Mouse (Mus musculus): ENCODE measurements around the gene Anapc5. TPM values are rescaled to one million over a fixed set of nuclear protein-coding genes. Genes with fewer than 3 reads are reported as not detected.

Gene Anapc5
- polyA plus RNA-seq, 1 experiment: 69.4 TPM

DNA sequence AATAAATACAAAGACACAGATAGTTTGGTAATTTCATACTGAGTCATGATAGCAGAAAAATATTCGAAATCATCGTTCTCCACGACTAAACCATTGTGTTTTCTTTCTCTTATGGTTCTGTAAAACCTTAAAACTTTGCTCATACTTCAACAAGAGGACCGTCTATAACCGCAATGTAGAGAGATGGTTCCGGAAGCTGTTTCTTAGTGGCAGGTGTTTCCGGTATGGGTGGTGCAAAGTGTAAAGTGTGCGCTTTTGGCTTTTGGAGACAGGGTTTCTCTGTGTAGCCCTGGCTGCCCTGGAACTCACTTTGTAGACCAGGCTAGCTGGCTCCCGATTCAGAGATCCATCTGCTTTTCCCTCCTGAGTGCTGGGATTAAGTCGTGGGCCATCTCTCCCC lies 11.4 kb upstream of the Anapc5 start:
- TF ChIP-seq GATA1 (IDR thresholded peaks at IDR 0.05; ENCODE audit: borderline replicate concordance, low read length) (no peak), FLI1 (IDR thresholded peaks at IDR 0.05; ENCODE audit: low read length) (no peak)
- Histone ChIP-seq H3K4me3 (replicated peaks) (no peak overlapping the region), H3K9me3 (no peaks in the 10 kb centered on the region), H3K27me3 (replicated peaks) (no peaks in the 10 kb centered on the region), H3K36me3 (replicated peaks; ENCODE audit: low read length) (no peaks in the 10 kb centered on the region), H3K4me1 (no peaks in the 10 kb centered on the region; the same call in 1 of the 2 replicates)

DNA sequence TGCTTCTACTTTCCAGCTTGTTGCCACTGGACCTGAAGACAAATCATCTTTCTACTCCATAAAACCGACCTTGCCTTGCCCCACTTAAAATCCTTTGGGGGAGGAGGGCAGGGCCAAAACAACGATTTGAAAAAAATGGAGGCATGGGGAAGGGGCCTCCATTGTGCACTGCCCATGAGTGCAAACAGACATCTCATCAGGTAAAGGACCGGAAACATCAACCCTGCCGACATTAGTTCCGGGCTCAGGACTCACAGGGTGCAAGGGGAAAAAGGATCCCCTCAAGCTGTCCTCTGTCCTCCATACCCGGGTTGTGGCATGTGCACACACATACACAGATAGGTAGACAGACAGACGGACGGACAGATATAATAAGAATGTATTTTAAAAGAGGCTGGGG lies 4.0 kb upstream of the Anapc5 start:
- peaks cover 6% of the 10 kb centered on the region; the same call in 1 of the 2 replicates for H3K4me1 ChIP-seq
- no peaks in the 10 kb centered on the region for H3K27me3 ChIP-seq (replicated peaks)
- H3K4me3 ChIP-seq (replicated peaks): no peak overlapping the region
- TF ChIP-seq GATA1 (IDR thresholded peaks at IDR 0.05; ENCODE audit: borderline replicate concordance, low read length) (no peak), FLI1 (IDR thresholded peaks at IDR 0.05; ENCODE audit: low read length) (no peak)
- no peaks in the 10 kb centered on the region for H3K36me3 ChIP-seq (replicated peaks; ENCODE audit: low read length)
- H3K9me3 ChIP-seq: no peaks in the 10 kb centered on the region

DNA sequence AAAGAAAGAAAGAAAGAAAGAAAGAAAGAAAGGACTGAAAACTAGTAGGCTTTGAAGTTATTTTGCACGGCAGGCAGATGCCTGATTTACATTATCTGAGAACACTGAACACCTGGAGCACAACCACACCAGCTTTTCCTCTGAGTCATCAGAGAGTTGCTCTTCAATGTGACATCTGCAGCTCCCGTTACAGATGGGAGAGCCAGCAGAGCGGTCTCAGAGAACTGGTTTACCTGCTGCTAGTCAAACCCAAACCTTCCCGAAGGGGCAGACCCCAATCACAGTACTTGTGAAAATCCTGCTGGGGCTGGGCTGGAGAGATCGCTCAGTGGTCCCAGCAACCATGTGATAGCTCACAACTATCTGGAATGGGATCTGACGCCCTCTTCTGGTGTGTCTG lies 3.3 kb upstream of the Anapc5 start:
- no peaks in the 10 kb centered on the region for H3K9me3 ChIP-seq
- TF ChIP-seq FLI1 (IDR thresholded peaks at IDR 0.05; ENCODE audit: low read length) (no peak), GATA1 (IDR thresholded peaks at IDR 0.05; ENCODE audit: borderline replicate concordance, low read length) (no peak)
- no peaks in the 10 kb centered on the region for H3K27me3 ChIP-seq (replicated peaks)
- peaks cover 12% of the 10 kb centered on the region; the same call in 1 of the 2 replicates for H3K4me1 ChIP-seq
- H3K36me3 ChIP-seq (replicated peaks; ENCODE audit: low read length): peaks cover 6% of the 10 kb centered on the region
- no peak overlapping the region for H3K4me3 ChIP-seq (replicated peaks)

DNA sequence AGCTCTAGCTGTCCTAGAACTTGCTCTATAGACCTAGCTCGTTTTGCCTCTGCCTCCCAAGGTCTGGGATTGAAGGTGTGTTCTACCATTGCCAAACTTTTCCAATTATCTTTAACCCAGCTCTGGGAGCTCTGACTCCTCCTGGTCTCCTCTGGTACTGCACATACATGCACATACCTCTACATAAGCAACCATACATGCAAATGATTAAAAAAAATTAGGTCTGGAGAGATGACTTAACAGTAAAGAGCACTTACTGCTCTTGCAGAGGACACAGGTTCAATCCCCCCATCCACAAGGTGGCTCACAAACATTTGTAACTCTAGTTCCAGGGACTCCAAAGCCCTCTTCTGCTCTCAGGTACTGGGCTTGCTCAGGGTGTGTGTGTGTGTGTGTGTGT lies 2.8 kb upstream of the Anapc5 start:
- Histone ChIP-seq H3K4me1 (peaks cover 15% of the 10 kb centered on the region; the same call in 1 of the 2 replicates), H3K36me3 (replicated peaks; ENCODE audit: low read length) (peaks cover 10% of the 10 kb centered on the region), H3K4me3 (replicated peaks) (no peak overlapping the region), H3K9me3 (no peaks in the 10 kb centered on the region), H3K27me3 (replicated peaks) (no peaks in the 10 kb centered on the region)
- no peak for TF ChIP-seq GATA1 (IDR thresholded peaks at IDR 0.05; ENCODE audit: borderline replicate concordance, low read length)
- TF ChIP-seq FLI1 (IDR thresholded peaks at IDR 0.05; ENCODE audit: low read length): no peak

DNA sequence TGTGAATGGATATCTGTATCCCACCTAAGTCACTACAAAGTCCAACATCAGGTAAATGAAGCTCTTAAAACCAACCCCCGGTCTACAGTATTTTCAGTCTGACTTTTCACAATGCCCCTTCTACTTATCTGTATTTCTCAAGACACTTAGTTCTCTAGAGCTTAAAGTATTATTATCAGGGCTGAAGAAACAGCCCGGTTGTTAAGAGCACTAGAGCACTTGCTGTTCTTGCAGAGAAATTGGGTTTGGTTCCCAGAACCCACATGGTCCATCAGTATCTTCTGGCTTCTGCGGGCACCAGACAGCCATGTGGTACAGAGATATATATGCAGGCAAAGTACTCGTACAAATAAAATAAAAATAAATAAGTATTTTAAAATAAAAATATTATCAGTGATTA lies 1.3 kb upstream of the Anapc5 start:
- H3K4me3 ChIP-seq (replicated peaks): no peak overlapping the region
- no peaks in the 10 kb centered on the region for H3K9me3 ChIP-seq
- H3K4me1 ChIP-seq: peaks cover 28% of the 10 kb centered on the region
- no peaks in the 10 kb centered on the region for H3K27me3 ChIP-seq (replicated peaks)
- TF ChIP-seq GATA1 (IDR thresholded peaks at IDR 0.05; ENCODE audit: borderline replicate concordance, low read length): no peak
- TF ChIP-seq FLI1 (IDR thresholded peaks at IDR 0.05; ENCODE audit: low read length): no peak
- H3K36me3 ChIP-seq (replicated peaks; ENCODE audit: low read length): peaks cover 26% of the 10 kb centered on the region

DNA sequence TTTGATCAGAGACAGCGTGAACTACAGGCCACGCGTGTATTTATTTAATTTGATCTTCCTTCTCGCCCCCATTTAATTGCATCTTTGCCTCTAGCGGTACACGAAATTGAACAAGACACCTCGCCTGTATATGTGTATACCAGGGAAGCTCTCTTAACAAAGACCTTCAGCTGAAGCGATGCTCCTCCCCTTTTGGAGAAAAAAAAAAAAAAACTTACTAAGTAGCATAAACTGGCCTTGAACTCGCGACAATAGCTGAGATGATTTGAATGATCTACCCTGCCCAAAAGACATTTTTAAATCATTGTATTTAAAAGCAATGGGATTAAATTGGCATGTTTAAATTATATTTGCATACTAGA lies 366 bp upstream of the Anapc5 start:
- TF ChIP-seq FLI1 (IDR thresholded peaks at IDR 0.05; ENCODE audit: low read length) (no peak), GATA1 (IDR thresholded peaks at IDR 0.05; ENCODE audit: borderline replicate concordance, low read length) (no peak)
- Histone ChIP-seq H3K4me3 (replicated peaks) (peak overlapping the region; percentile 100), H3K4me1 (peaks cover 29% of the 10 kb centered on the region)

DNA sequence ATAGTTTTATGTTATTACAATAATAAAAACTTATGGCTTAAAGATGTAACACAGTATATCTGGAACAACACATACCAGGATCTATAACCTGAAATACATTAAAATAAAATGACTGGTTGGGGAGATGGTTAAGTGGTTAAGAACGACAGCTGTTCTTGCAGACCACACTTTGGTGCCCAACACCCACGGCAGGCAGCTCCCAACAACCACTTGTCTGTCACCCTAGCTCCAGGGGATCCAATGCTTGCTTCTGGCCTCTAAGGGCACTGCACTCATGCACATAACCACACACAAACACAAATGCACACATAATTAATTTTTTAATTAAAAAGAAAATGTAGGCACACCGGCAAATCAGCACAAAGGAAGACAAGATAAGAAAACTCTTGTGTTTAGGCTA lies 8.4 kb downstream of the Anapc5 start:
- Histone ChIP-seq H3K4me1 (peaks cover 14% of the 10 kb centered on the region), H3K27me3 (replicated peaks) (no peaks in the 10 kb centered on the region), H3K36me3 (replicated peaks; ENCODE audit: low read length) (peaks cover 85% of the 10 kb centered on the region), H3K4me3 (replicated peaks) (no peak overlapping the region), H3K9me3 (no peaks in the 10 kb centered on the region)
- TF ChIP-seq GATA1 (IDR thresholded peaks at IDR 0.05; ENCODE audit: borderline replicate concordance, low read length) (no peak), FLI1 (IDR thresholded peaks at IDR 0.05; ENCODE audit: low read length) (no peak)

More for the DNA sequence above, 366 bp upstream of the Anapc5 start:
- Histone ChIP-seq H3K36me3 (replicated peaks; ENCODE audit: low read length) (peaks cover 35% of the 10 kb centered on the region), H3K9me3 (no peaks in the 10 kb centered on the region), H3K27me3 (replicated peaks) (no peaks in the 10 kb centered on the region)

DNA sequence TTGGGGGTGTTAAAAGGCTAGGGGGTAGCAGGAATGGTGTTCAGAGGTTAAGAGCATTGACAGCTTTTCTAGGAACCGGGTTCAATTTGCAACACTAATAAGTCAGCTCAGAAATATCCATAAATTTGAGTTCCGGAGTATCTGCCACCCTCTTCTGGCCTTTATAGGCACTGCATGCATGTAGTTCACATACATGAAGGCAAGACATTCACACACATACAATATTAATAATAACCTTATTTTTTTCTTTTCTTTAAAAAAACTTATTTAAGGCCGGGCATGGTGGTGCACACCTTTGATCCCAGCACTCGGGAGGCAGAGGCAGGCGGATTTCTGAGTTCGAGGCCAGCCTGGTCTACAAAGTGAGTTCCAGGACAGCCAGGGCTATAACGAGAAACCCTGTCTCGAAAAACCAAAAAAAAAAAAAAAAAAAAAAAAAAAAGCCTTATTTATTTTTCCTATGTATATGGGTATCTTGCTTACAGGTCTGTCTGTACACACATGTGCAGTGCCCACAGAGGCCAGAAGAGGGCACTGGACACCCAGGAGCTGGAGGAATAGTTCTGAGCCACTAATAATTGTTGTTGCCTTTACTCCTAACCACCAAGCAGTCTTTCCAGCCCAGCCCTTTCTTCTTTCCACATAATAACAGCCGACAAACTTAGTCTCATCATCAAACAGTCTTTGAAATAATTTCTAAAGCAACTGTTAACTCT lies 9.6 kb downstream of the Anapc5 start:
- Histone ChIP-seq H3K36me3 (replicated peaks; ENCODE audit: low read length) (peaks cover 85% of the 10 kb centered on the region), H3K4me3 (replicated peaks) (no peak overlapping the region), H3K27me3 (replicated peaks) (no peaks in the 10 kb centered on the region), H3K4me1 (peaks cover 10% of the 10 kb centered on the region), H3K9me3 (no peaks in the 10 kb centered on the region)
- no peak for TF ChIP-seq FLI1 (IDR thresholded peaks at IDR 0.05; ENCODE audit: low read length)
- TF ChIP-seq GATA1 (IDR thresholded peaks at IDR 0.05; ENCODE audit: borderline replicate concordance, low read length): no peak

DNA sequence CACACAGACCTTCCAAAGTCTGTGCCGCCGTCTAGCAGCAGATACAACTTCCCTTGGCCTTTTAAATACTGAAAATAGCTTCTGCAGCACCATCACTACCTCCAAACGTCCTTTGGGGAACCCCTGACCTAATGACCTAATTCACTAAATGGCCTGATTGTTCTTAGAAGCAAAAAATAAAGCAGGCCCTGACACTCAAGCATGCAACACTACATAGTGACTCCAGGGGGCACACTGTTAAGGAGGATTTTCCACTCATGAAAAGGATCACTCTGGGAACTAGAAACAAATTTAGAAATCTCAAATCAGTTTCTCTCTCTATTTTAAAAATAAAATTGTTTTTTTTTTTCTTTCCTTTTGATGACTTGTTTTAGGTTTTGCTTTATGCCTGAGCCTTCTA lies 15.6 kb downstream of the Anapc5 start:
- peaks cover 92% of the 10 kb centered on the region for H3K36me3 ChIP-seq (replicated peaks; ENCODE audit: low read length)
- no peaks in the 10 kb centered on the region for H3K4me1 ChIP-seq
- TF ChIP-seq GATA1 (IDR thresholded peaks at IDR 0.05; ENCODE audit: borderline replicate concordance, low read length) (no peak), FLI1 (IDR thresholded peaks at IDR 0.05; ENCODE audit: low read length) (no peak)

DNA sequence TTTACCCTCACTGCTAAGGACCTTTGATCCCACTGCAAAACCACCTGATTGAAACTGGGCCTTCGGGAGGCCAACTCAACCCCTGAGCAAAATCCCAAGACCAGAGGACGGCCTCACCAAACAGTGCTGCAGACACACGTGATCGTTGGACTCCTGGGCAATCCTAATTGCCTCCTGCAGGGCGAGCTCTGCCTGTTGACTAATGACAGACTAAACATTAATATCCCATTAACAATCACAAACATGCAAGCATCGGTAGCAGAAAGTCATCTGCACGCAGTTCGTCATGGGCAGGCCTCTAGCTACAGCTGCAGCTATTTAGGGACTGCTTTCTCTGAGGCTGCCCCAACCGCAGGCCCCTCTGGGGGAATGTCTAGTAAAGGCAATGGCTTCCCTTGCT lies 18.4 kb downstream of the Anapc5 start:
- peaks cover 5% of the 10 kb centered on the region; the same call in 1 of the 2 replicates for H3K4me1 ChIP-seq
- TF ChIP-seq GATA1 (IDR thresholded peaks at IDR 0.05; ENCODE audit: borderline replicate concordance, low read length) (no peak), FLI1 (IDR thresholded peaks at IDR 0.05; ENCODE audit: low read length) (no peak)
- H3K9me3 ChIP-seq: no peaks in the 10 kb centered on the region
- no peak overlapping the region for H3K4me3 ChIP-seq (replicated peaks)
- peaks cover 100% of the 10 kb centered on the region for H3K36me3 ChIP-seq (replicated peaks; ENCODE audit: low read length)
- no peaks in the 10 kb centered on the region for H3K27me3 ChIP-seq (replicated peaks)

More for the DNA sequence above, 15.6 kb downstream of the Anapc5 start:
- Histone ChIP-seq H3K4me3 (replicated peaks) (no peak overlapping the region), H3K27me3 (replicated peaks) (no peaks in the 10 kb centered on the region), H3K9me3 (no peaks in the 10 kb centered on the region)
